Mouse (Mus musculus) hindbrain, embryonic 16.5 days (tissue): ENCODE data around the gene Fcgr3. TPM values are rescaled to one million over a fixed set of nuclear protein-coding genes. Genes with fewer than 3 reads are reported as not detected.

Experiments
- ATAC-seq: fragments of 200-750 bp; cut with Nextera tagmentation; 2 replicates; pipeline ENCODE4 v1.8.0; 2017; ENCODE audit warnings: moderate TSS enrichment, moderate library complexity
- H3K27ac ChIP-seq: fragments of 300-500 bp; sonication (generic); 2 replicates; pipeline ENCODE4 v1.5.1; 2014; ENCODE audit warnings: low read depth, mild to moderate bottlenecking, control low read depth, low read length, moderate library complexity
- H3K27me3 ChIP-seq: fragments of 300-500 bp; sonication (generic); replicated peaks from 2 replicates; pipeline ENCODE4 v1.6.1; 2014; ENCODE audit warnings: low read length; ENCODE audit not compliant: control insufficient read depth, insufficient read depth
- H3K36me3 ChIP-seq: fragments of 300-500 bp; sonication (generic); 2 replicates; pipeline ENCODE4 v1.6.1; 2014; ENCODE audit warnings: mild to moderate bottlenecking, low read length, moderate library complexity, mixed read lengths; ENCODE audit not compliant: control insufficient read depth, insufficient read depth
- H3K4me1 ChIP-seq: fragments of 300-500 bp; sonication (generic); 2 replicates; pipeline ENCODE4 v1.6.1; 2014; ENCODE audit warnings: low read depth, low read length; ENCODE audit not compliant: control insufficient read depth, insufficient read depth
- H3K4me2 ChIP-seq: fragments of 300-500 bp; sonication (generic); 2 replicates; pipeline ENCODE4 v1.6.1; 2014; ENCODE audit warnings: mild to moderate bottlenecking, low read length, control low read depth, moderate library complexity
- H3K4me3 ChIP-seq: fragments of 300-500 bp; sonication (generic); 2 replicates; pipeline ENCODE4 v1.5.1; 2014; ENCODE audit warnings: mild to moderate bottlenecking, low read length, control low read depth, moderate library complexity
- H3K9ac ChIP-seq: fragments of 300-500 bp; sonication (generic); 2 replicates; pipeline ENCODE4 v1.6.1; 2014; ENCODE audit warnings: low read depth, mild to moderate bottlenecking, control low read depth, low read length, moderate library complexity
- H3K9me3 ChIP-seq: fragments of 300-500 bp; sonication (generic); 2 replicates; pipeline ENCODE4 v1.6.1; 2014; ENCODE audit warnings: mild to moderate bottlenecking, low read length, moderate library complexity; ENCODE audit not compliant: control insufficient read depth
- WGBS: fragments of 180-500 bp; shearing (Covaris S2); extraction: QIAGEN DNeasy Blood & Tissue Kit; methylation state at CpG from one replicate; pipeline ENCODE4 v1.1.7; 2014; 5-methylcytosine and 5-hydroxymethylcytosine counted together
- polyA plus RNA-seq: library from polyadenylated mRNA; unstranded; fragments of >200 nt; fragmentation: Nextera tagmentation; extraction: Ambion mirVana; gene quantifications from 2 replicates; pipeline ENCODE4 v1.2.1, GENCODE M21; 2015

The Fcgr3 gene
- polyA plus RNA-seq, 1 experiment from 2014 or later: 9.8 TPM

GRCm38 (mm10) chr1:171035611-171036010 lies 29.1 kb downstream of the Fcgr3 start:
- no peak overlapping the region for H3K9ac ChIP-seq
- no peaks in the 10 kb centered on the region for H3K9me3 ChIP-seq
- 0 out of 2 replicates have a peak overlapping the region, but pooled peaks have one; percentile 9 for H3K4me3 ChIP-seq
- H3K4me2 ChIP-seq: peak overlapping the region; percentile 63
- no peak overlapping the region for H3K27ac ChIP-seq
- ATAC-seq: no peak
- peaks cover 4% of the 10 kb centered on the region for H3K4me1 ChIP-seq
- WGBS: 56% methylated on average over 11 of the region's 11 CpGs
- no peaks in the 10 kb centered on the region for H3K36me3 ChIP-seq
- H3K27me3 ChIP-seq: no peaks in the 10 kb centered on the region; the same call in 1 of the 2 replicates

- ATAC-seq: no peak
- Histone ChIP-seq H3K27me3 (no peaks in the 10 kb centered on the region; the same call in none of the 2 replicates), H3K9ac (peak overlapping the region; percentile 24; the same call in 1 of the 2 replicates)
Observed at GRCm38 (mm10) chr1:171034201-171034600, 30.5 kb downstream of the Fcgr3 start.

GRCm38 (mm10) chr1:171033756-171034155 lies 31.0 kb downstream of the Fcgr3 start:
- ATAC-seq: peak; percentile 78
- Histone ChIP-seq H3K9ac (peak overlapping the region; percentile 53), H3K4me1 (peaks cover 4% of the 10 kb centered on the region), H3K4me2 (peak overlapping the region; percentile 59), H3K9me3 (no peaks in the 10 kb centered on the region), H3K27me3 (no peaks in the 10 kb centered on the region; the same call in none of the 2 replicates), H3K27ac (no peak overlapping the region), H3K4me3 (peak overlapping the region; percentile 51), H3K36me3 (no peaks in the 10 kb centered on the region)
- under 1% methylated on average over 20 of the region's 20 CpGs for WGBS

More at GRCm38 (mm10) chr1:171034201-171034600, 30.5 kb downstream of the Fcgr3 start:
- no peaks in the 10 kb centered on the region for H3K9me3 ChIP-seq
- no peak overlapping the region for H3K27ac ChIP-seq
- WGBS: 5% methylated on average over 11 of the region's 11 CpGs
- peak overlapping the region; percentile 51 for H3K4me3 ChIP-seq
- peaks cover 4% of the 10 kb centered on the region for H3K4me1 ChIP-seq
- H3K4me2 ChIP-seq: peak overlapping the region; percentile 59
- no peaks in the 10 kb centered on the region for H3K36me3 ChIP-seq

- Histone ChIP-seq H3K4me3 (peak overlapping the region; percentile 51), H3K4me2 (peak overlapping the region; percentile 59), H3K36me3 (no peaks in the 10 kb centered on the region), H3K9ac (peak overlapping the region; percentile 53), H3K9me3 (no peaks in the 10 kb centered on the region), H3K4me1 (peaks cover 4% of the 10 kb centered on the region), H3K27me3 (no peaks in the 10 kb centered on the region; the same call in none of the 2 replicates), H3K27ac (no peak overlapping the region)
- ATAC-seq: no peak
- WGBS: under 1% methylated on average over 16 of the region's 16 CpGs
Observed at GRCm38 (mm10) chr1:171033196-171033595, 31.5 kb downstream of the Fcgr3 start.

- no peak overlapping the region for H3K27ac ChIP-seq
- peaks cover 4% of the 10 kb centered on the region for H3K4me1 ChIP-seq
- no peaks in the 10 kb centered on the region for H3K9me3 ChIP-seq
- no peaks in the 10 kb centered on the region; the same call in none of the 2 replicates for H3K27me3 ChIP-seq
- 5% methylated on average over 10 of the region's 10 CpGs for WGBS
- ATAC-seq: peak; percentile 24; the same call in 1 of the 2 replicates
- peak overlapping the region; percentile 53 for H3K9ac ChIP-seq
- peak overlapping the region; percentile 59 for H3K4me2 ChIP-seq
- H3K4me3 ChIP-seq: peak overlapping the region; percentile 51
- H3K36me3 ChIP-seq: no peaks in the 10 kb centered on the region
Observed at GRCm38 (mm10) chr1:171032691-171033090, 32.0 kb downstream of the Fcgr3 start.

- no peaks in the 10 kb centered on the region for H3K9me3 ChIP-seq
- peaks cover 4% of the 10 kb centered on the region for H3K4me1 ChIP-seq
- no peak overlapping the region for H3K4me3 ChIP-seq
- no peaks in the 10 kb centered on the region for H3K36me3 ChIP-seq
- no peaks in the 10 kb centered on the region; the same call in none of the 2 replicates for H3K27me3 ChIP-seq
- ATAC-seq: no peak
- no peak overlapping the region for H3K9ac ChIP-seq
- H3K27ac ChIP-seq: no peak overlapping the region
- WGBS: 89% methylated on average over 3 of the region's 3 CpGs
- H3K4me2 ChIP-seq: no peak overlapping the region
Observed at GRCm38 (mm10) chr1:171031752-171032151, 33.0 kb downstream of the Fcgr3 start.

- no peak overlapping the region for H3K27ac ChIP-seq
- no peaks in the 10 kb centered on the region for H3K9me3 ChIP-seq
- no peak overlapping the region; the same call in 1 of the 2 replicates for H3K9ac ChIP-seq
- H3K27me3 ChIP-seq: no peaks in the 10 kb centered on the region
- no peaks in the 10 kb centered on the region for H3K4me1 ChIP-seq
- no peak for ATAC-seq
- no peaks in the 10 kb centered on the region for H3K36me3 ChIP-seq
- 79% methylated on average over 7 of the region's 7 CpGs for WGBS
- H3K4me2 ChIP-seq: no peak overlapping the region
- no peak overlapping the region for H3K4me3 ChIP-seq
Observed at GRCm38 (mm10) chr1:171019311-171019950, 45.3 kb downstream of the Fcgr3 start.

GRCm38 (mm10) chr1:171018737-171019136 lies 46.0 kb downstream of the Fcgr3 start, which contains the start of gene Fcgr4:
Fcgr4 (plus strand) TSS chr1:171018920.
- H3K4me2 ChIP-seq: no peak within 1 kb of the TSS
- H3K36me3 ChIP-seq: no peaks in the 10 kb centered on the region
- no peaks in the 10 kb centered on the region for H3K27me3 ChIP-seq
- no peaks in the 10 kb centered on the region for H3K9me3 ChIP-seq
- no peaks in the 10 kb centered on the region for H3K4me1 ChIP-seq
- ATAC-seq: no peak
- no peak within 1 kb of the TSS; the same call in 1 of the 2 replicates for H3K9ac ChIP-seq
- 87% methylated on average over 2 of the region's 2 CpGs for WGBS
- H3K4me3 ChIP-seq: no peak within 1 kb of the TSS
- no peak within 1 kb of the TSS for H3K27ac ChIP-seq

GRCm38 (mm10) chr1:171017468-171018158 lies 47.1 kb downstream of the Fcgr3 start:
- ATAC-seq: no peak
- 65% methylated on average over 6 of the region's 6 CpGs for WGBS
- Histone ChIP-seq H3K4me2 (no peak overlapping the region), H3K27me3 (no peaks in the 10 kb centered on the region), H3K9ac (no peak overlapping the region), H3K4me1 (no peaks in the 10 kb centered on the region), H3K27ac (no peak overlapping the region), H3K9me3 (no peaks in the 10 kb centered on the region), H3K4me3 (no peak overlapping the region), H3K36me3 (no peaks in the 10 kb centered on the region)
